Mouse (Mus musculus) natural killer cell, adult 2 months (primary cell): ENCODE results near the gene Degs2.

Experiments
- DNase-seq, 2 experiments: peaks; one replicate each; pipeline ENCODE4 v3.0.0; 2022; ENCODE audit warnings: low spot score in 2 of 2

Gene Degs2

DNA sequence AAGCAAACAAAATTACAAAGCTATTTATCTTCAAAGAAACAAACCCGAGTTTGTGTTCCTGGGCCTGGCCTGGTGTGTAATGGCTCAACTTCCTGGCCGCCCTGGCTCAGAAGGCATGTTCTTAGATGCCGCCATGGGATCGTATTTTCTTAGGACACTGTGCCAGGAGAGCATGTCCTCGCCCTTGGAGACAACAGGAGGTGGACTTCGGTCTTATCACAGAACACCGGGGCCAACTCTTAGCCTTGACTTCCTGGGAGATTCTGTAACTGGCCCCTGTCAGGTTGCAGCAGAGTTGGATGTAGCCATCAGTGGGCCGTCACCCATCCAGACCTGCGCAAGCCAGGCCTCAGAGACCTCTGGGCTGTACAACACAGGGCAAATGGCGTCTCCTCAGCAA lies 2.5 kb downstream of the Degs2 start:
- no peak for DNase-seq

DNA sequence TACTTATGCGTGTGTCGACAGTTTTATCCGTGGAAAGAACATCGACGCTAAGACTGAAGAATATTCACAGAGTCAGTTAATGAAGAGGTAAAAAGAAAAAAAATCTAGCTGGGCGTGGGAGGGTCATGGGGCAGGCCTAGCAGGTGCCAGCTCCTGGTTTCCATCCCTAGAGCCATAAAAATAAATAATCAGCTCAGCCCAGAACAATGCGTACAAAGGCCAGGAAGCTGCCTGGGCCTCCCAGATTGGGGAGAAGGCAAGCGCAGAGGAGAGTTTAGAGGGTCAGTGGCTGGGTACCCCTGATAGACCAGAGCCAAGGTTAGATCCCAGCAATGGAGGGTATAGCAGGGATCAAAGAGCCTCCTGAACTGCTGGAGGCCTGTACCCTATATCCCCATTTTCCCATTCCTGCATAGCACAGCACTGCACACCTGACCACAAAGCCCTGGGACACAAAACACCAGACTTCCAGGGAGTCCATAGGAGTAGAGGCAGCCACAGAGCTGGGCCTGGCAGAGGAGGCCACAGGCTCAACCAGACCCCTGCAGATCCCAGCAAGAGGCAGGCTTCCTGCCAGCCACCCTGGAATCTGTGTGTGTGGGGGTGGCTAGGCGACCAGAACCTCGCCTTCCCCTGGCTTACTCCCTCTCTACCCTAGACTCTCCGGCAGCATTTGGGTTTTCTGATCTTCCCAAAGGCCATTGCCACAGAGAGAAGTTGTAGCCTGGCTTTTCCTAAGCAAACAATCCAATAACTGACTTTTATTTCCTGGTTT lies 3.2 kb downstream of the Degs2 start:
- no peak for DNase-seq

DNA sequence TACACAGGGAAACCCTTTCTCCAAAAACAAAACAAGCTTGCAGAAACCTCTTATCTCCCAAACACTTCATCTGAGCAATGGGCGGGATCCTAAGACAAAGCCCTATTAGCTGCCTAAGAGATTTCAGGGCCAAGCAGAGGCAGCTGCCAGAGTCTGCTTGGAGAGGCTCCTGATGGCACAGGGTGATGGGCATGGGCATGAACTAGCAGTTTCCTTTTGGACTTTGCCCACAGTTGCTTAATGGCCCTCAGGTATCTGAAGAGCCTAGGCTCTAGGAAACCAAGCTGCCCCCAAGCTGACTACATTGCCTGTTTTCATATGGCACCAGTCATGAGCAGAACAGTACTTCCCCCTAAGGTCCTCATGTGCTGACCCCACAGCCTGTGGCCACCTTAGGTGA lies 7.9 kb downstream of the Degs2 start:
- DNase-seq: no peak

DNA sequence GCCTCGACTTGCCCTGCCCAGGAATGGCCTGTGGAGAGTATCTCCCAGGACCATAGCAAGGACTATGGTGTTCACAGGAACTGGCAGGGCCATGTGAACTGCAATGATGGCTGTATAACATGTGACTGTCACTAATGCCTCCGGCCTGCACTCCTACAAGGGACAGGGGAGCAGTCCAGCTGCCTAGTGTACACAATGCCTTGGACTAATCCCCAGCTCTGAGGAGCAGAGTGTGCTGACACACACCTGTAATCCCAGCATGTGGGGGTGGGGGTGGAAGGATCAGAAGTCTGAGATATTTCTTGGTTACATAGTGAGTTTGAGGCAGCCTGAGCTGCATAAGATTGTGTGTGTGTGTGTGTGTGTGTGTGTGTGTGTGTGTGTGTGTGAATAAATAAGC lies 8.5 kb downstream of the Degs2 start:
- no peak for DNase-seq

DNA sequence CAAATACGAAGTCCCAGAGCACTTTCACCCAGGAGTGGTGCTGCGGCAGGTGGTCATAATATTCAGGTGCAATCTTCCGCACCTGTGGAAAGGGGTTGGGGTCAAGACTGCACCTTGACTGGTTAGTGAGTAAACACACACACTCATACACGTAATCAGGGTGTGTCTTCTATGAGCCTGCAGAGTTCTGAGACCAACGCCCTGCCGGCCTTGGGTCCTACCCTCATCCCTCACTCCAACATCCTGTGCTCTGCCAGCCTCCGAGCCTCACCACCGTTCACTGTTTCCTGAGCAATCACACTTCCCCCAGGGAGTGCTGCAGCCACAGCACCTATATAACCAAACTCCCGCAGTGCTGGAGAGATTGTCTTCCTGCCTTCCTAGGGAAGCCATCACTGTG lies 11.6 kb downstream of the Degs2 start:
- no peak for DNase-seq

DNA sequence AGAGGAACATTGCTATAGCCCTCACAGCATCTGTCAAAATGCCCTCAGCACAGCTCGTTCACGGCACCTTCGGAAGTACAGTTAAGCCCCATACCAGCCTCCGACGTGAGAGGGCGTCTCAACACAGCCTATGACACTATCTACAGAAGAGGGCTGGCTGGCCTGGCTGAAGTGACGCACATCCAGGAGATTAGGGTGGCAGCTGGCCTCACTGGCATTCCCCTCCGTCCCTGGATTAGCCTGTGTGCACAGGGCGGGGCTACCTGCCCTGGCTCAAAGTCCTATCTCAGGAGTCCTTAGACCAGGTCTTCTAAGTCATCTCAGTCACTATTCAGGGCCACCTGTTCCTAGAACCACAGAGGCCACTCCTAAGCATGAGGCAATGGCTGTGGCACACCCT lies 12.9 kb downstream of the Degs2 start:
- DNase-seq: no peak

DNA sequence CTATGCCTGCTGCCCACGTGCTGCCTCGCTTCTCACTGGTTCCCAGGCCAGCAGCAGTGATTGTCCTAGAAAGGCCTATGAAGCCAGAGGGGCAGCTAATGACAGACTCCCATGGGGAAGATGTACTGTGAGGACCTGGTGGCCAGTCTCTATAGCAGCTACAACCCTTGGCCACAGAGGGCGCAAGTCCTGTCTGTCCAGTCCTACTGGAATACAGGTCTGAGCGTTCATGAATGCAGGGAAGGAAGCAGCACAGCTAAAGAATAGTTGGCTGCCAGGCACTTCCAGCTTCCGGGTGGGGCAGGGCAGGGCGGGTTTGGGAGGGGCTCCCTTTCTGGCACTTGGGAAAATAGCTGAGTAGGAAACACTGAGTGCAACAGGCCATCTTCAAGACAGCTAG lies 15.2 kb downstream of the Degs2 start:
- DNase-seq: no peak

DNA sequence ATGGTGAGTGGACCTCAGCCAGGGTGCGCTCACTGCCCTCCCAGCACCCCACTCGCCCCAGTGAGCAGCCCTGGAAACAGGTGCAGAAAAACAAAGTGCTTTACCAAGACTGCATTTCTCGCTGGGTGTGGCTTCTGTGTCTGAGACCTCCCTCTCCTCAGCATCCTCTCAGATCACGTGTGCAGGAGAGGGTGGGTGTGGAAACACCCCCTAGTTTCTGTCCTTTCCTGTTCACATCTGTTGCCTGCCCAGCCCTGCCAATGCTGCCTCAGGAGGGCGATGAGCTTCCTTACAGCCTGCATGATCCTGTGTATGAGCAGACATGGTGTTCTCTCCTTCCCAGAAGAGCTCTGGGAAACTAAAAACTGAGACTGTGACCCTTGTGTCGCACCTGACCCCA lies 15.7 kb downstream of the Degs2 start:
- no peak for DNase-seq

DNA sequence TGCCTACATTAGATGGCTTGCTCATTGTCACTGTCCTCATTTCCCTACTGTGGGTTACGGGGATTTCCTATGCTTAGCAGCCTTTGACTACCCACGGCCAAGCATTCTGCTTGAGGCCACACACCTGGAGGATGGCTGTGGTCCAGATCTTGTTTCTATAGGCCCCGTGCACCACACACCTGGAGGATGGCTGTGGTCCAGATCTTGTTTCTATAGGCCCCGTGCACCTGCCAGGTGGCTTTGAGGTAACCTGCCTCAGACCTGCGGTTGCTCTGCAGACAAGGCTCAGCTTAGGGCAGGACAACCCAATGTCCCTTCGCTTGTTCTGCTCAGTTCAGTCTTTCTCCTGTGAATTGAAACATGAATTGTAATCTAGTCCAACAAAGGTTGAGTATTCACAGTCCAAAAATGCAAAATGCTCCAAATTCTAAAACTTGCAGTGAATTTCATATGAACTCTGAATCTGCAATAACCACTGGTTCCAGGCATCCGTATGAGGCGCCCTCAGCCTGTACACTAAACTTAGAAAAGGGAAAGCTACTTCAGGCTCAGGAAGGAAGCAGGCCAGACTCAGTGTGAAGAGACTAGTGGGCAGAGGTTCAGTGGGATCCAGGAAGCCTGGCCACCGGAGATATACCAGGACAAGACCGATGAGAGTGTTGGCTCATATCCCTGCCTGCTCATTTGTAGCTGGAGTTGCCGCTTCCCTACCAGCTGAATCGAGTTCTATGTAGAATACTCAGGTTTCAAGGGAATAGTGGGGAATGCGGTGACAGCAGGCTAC lies 19.7 kb downstream of the Degs2 start:
- no peak for DNase-seq

DNA sequence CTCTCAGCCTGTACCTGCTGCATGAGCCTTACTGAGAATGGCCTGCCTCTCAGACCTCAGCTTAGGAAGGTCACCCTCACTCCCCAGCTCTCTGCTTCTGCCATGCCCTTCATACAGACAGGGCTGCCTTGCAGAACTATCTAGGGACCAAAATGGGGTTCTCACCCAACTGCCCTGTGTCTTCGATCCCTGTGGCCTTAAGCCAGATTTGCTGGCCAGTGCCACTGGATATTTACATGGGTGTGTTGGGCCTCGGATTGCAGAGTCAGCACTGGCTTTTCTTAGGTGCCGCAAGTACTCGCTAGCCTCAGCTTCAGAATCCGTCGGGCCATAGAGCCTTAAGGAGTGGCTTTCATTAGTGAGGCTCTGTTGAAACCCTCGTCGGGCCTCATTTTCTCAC lies 21.3 kb downstream of the Degs2 start:
- DNase-seq: no peak

DNA sequence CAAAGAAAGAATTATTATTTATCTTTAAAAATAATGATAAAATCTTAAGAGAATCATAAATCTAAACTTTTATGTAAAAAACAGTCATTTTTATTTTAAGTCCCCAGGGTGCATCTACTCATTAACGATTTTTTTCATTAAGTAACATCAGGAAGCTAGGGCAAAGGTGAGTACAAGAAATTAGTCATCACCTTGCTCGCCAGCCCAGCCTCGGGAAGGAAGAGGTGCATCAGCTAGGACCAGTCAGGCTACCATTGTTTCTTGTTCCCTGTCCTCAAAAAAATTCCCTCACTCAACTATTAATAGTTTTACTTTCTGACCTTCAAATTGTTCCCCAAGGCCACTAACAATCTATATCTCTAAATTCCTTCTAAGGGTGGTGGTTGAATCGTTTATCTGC lies 23.7 kb downstream of the Degs2 start:
- DNase-seq: no peak

DNA sequence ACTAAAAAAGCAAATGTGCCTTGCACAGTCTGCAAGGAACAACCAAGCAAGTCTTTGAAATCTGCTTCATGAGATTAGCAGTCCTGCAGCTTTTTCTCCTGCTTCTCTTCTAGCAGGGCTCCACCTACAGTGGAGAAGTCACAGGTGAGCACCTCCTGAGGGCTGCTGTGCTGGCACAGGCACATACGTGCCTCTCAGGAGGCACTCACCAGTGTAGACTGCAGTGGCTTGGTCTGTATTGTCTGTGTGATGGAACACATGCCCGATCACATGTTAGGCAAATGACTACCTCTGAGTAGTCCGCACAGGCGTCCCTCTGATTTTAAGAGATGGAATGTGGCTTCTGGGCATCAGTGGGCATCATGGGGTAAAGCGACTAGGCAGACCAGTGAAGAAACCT lies 25.0 kb downstream of the Degs2 start:
- no peak for DNase-seq

DNA sequence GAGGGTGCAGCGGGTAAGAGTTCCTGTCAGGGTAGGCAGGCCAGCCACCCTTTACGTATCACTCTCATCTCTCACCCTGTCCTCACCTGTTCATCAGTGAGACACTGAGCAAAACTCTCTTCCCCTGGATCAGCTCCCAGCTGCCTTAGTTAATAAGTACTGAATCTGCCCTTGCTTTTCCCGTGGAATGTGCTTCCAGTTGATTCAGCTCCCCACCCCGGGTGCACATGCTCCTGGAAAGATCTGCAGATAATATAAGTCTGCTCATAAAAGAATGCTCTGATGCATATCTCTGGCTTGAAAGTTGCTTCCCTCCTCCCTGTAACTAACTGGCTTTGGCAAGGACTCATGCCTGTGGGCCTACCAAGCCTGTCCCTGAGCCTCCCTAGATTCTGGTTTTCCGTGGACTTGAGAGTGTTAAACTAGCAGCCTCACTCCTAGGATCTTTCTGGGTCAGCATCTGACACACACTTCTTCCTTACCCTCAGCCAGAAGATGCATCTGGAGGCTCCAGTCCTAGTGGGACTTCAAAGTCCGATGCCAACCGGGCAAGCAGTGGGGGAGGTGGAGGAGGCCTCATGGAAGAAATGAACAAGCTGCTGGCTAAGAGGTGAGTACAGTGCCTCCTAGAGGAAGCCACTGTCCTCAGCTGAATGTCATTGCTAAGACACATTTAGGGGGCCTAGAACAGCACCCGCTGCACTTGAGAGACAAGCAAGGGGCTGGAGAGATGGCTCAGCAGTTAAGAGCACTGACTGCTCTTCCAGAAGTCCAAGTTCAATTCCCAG lies 26.3 kb downstream of the Degs2 start:
- DNase-seq: no peak

DNA sequence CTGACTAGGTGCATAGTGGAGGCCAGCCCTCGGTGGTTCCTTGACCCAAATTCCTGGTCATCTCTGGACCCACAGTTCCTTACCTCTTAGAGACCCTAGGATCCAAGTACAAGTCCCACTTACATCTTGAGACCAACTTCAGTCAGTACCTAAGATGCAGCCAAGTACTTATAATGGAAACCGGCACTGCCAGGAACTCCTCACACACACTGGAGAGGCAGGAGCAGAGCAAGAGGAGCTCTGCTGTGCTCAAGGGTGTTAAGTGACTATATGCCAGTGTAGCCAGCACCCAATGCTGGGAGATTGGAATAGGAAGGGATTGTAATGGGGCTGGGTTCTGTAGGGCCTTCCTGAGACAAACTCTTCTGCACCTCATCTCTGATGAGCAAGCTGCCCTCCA lies 27.2 kb downstream of the Degs2 start:
- no peak for DNase-seq

DNA sequence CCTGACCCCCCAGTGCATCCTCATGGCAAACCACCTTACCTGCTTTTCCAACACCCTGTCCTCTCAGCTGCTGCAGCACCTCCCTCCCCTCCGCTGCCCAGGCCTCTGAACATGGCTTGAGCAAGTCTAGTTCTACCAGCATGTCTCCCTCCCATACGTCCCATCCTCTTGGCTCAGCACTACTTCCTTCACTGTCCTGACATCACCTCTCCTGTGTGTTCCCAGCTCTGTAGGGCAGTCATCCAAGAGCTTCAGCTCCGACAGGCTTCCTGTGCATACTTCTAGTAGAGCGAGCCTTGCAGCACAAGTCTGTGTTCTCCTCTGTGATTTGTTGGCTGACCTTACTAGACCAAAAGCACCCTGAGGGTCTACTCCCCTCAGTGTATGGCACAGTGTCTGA lies 27.6 kb downstream of the Degs2 start:
- no peak for DNase-seq

DNA sequence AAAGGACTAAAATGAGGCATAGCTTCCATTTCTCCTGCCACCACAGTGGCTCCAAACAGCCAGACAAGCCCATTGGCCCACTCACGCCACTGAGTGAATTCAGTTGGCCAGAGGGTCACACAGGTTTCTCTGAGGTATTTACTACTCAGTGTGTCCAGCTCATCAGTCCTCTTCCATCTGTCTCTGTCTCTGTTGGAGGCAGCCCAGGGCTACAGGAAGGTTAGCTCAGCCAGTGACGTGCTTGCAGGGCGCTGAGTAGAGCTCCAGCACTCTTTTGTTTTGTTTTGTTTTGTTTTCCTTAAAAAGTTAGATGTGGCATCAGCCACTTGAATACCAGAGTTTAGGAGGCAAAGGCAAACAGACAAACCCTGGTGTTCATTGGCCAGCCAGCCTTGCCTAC lies 28.6 kb downstream of the Degs2 start:
- no peak for DNase-seq

DNA sequence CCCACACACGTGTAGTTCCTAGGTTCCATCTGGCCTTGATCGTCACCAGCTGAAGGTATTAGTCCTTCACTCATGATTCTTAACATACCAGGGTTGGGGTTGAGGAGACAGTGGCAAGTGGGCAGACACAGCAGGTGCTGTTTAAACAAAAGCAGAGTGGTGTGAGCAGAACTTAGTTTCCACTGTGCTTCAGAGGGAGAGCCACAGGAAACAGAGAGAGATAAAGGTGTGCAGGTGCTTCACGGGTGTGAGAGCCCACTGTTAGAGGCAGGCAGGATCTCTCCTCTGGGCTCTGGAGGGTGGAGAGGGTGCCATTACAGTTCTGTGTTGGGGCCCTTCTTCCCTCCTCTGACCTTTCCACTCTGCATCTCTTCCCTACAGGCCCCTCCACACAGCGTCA lies 29.2 kb downstream of the Degs2 start:
- DNase-seq: no peak

DNA sequence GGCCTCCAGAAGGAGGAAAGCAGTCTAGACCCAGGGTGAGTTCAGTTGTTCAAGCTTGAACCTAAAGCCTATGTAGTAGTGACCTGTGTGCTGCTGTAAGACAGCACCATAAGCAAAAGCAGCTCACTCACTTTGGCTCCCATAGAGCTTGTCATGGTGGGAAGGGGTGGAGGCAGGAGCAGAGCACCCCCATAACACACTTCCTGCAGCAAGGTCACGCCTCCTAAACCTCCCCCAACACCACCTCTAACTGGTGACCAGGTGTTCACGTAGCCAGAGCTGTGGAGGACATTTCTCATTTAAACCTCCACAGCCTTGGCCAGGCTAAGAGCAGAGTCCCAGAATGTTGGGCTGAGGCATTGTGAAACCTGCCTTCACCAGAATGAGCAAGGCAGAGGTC lies 30.6 kb downstream of the Degs2 start:
- DNase-seq: no peak

DNA sequence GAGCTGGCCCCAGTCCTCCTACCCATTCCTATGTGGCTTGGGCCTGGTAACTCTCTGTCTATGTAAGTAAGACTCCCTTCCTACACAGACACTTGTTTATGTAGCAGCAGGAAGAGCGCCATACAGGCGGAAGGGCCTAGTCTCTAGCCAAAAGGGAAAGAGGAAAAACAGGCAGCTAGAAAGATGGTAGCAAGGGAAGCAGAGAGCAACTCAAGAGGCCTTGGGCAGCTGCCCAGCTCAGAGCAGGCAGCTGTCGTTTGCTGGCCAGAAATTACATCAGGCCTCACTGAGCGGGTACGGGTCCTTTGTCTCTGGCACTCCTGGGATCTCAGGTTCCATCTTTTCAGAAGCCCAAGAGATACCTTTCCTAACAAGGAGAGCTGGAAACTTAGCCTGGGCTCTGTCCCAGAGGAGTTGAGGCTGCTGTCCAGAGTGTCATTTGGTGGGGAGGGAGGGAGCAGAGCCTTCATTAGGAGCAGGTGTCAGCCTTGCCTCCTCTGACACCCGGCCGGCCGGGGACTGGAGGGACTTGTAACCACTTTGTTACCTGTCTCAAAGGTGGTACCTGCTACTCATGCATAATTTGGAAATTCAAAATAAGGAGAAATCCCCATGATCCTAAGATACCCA lies 33.4 kb downstream of the Degs2 start:
- DNase-seq: no peak

DNA sequence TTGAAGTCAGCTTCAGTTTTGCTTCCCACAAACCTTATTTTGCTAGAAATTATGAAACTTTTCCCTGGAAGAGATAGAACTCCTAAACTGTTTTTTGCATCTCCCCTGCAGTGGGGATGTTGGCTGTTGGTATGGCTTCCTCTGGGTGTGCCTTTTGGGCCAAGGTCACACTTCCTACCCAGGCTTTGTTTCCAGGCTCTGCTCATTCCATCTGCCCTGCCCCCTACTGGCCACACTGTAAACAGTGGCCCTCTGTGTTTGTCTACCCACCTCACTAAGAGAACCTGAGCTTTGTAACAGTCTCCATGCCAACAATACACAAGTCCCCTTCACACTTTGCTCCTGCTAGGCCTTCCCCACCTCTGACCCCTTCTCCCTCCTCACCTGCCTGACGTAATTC lies 44.8 kb downstream of the Degs2 start:
- DNase-seq: peak; percentile 42 to 62

DNA sequence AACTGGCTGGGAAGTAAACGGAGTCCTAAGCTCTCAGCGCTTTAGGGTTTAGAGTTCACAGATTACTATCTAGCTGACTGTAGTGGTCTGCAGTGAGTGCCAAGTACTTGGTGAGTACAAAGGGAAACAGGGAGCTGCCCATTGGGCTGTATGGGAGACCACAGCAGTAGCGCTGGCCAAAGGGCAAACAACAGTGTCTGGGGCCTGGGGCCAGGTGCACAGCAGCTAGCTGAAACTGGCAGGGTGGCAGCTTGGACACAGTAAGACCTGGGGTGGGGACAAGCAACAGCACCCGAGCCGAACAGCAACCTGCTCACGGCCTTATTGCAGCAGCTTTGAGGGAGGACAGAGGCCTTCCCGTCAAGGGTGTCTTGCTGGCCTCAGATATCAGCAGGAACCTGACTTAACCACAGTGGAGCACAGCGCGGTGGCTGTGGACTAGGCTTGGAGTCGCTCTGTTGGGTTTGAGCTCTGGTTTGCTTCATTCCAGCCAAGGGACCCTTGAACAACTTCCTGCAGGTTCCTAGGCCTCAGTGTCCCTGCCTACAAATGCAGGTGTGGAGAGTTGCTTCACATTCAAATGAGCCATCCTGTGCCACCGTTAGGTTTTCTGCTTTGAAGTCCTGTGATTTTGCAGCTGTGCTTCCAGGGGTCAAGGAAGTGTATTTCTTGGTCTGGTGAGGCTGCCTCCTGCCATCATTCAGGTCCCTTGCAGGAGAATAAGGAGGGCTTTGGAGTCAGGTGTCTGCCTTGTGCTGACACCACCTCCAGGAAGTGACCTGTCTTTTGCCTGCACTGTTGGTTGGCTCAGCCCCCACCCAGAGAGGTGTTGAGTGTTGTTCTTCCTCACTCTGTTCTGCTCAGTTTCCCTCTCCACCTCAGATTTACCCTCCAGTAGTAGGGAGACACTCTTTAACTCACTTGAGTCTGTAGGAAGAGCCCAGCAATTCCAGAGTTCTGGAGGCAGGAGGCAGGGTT lies 48.5 kb downstream of the Degs2 start:
- no peak for DNase-seq
